Mouse (Mus musculus): ENCODE data around the gene Fgb. TPM values are rescaled to one million over a fixed set of nuclear protein-coding genes. Genes with fewer than 3 reads are reported as not detected.

The Fgb gene
- not detected for polyA plus RNA-seq (2014; fragmentation: Illumina TruSeq; extraction: RNeasy Lipid Tissue Mini Kit (QIAGEN cat#74804); ENCODE audit: low replicate concordance)

DNA sequence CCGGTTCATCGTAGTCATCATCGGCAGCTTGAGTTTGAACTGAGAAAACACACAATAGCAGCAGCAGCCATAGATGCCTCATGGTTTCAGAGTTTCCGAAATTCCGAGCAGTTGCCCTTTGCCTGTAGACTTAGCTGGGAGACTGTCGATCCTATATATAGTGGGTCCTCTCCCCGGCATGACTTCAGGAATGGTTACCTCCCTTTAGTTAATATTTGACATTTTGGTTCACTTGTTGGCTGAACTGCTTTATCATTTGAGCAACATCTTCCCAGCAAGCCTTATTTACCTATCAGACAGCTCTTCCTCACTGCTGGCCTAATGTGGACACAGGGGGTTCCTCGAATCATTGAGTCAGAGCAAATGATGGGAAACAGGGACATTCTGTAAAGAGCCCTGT lies at the start of gene Fgb:
Gene Fgb, minus strand, starts transcription at position 184 of the 400 bp plus-strand sequence.

DNA sequence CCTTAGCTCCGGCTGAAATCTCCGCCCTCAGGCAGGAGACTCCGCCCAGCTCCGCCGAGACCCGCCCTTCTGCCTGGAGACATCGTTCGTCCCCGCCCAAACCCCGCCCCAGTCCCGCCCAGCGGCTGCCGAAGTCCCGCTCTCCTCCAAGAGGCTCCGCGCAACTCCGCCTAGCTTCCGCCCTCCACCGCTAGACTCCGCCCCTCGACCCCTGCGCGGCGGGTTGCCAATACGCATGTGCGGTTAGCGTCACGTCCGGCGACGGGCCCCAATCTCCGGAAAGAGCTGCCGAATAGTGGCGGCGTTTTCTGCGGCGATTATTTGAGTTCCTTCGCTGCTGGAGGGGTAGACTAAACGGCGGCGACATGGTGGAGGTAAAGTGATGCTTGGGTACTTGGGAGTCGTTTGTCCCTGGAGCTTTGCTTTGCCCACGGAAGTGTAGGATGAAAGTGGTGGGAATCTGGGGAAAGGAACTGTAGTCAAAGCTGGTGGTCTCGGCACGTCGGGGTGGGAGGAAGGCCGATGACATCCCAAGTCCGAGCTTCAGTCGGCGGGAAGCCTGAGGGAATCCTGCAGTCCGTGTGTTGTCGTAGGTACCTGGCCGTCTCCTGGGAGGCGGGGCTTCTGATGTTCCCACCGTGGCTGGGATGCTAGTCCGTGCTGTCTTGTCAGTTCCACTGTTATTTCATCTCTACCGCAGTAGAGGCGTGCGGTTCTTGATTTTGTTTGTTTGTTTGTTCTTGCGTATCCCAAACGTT lies 5.8 kb upstream of the Fgb start, which contains the start of gene Plrg1:
Gene Plrg1, plus strand, starts transcription at position 242 of the 758 bp plus-strand sequence.

DNA sequence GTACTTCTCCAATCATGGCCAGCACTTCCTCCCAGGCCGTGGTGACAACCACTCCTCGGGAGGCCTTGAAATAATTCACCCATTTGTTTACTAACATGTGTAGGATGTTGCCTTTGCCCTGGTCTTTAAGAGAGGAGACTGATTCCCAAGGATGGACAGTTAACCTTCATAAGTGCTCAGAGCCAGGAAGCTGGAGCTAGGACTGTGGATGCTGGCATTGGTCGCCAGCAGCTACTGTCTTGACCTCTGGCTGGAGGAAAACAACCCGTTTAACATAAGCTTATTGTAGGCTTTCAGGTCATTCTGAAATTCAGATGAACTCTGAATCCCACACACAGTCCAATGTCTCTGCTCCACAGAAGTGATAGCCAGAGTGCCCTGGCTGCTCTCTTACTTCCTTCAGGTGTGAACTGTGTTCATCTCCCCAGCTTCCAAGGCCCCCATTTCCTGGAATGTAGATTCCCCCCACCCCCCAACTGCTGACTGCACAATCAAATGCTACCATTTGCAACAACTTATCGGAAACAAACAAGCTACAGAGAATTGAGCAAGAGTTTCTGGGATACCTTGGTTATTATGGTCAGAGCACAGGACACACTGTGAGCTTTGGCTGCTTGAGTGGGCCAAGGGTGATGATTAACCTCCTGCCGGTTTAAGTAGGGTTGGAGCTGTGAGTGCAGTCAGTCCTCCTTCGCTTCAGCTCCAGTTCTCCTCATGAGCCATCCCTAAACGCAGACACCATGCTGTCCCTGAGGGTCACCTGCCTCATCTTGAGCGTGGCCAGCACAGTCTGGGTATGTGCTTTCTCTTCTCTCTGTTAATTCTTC lies 24.0 kb downstream of the Fgb start, which contains the start of gene Fga:
Gene Fga, plus strand, starts transcription at position 602 of the 827 bp plus-strand sequence.

DNA sequence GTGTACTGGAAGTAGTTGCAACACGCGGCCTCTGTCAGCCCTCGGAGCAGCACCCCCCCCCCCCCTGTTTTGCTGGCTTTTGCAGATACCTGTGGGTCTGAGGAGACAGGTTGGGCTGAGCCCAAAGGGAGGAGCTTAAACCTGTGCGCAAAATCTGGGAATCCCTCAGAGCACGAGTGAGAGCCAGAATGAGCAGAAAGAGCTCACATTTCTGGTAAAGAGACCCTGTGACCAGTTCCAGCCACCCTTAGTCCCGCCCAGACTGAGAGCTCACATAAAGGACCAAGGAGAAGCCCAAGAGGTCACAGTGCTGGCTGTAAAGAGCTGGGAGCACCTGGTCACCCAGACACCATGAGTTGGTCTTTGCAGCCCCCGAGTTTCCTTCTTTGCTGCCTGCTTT lies 42.1 kb downstream of the Fgb start, which contains the start of gene Fgg:
Gene Fgg, plus strand, starts transcription at position 168 of the 400 bp plus-strand sequence.

Other genes starting within 250 kb of the Fgb start
- gene Rbm46, start 173.4 kb downstream of the Fgb start, polyA plus RNA-seq (2014; fragmentation: Illumina TruSeq; extraction: RNeasy Lipid Tissue Mini Kit (QIAGEN cat#74804); ENCODE audit: low replicate concordance) = 2.3 TPM
- gene Lrat, start 145.9 kb downstream of the Fgb start, polyA plus RNA-seq (2014; fragmentation: Illumina TruSeq; extraction: RNeasy Lipid Tissue Mini Kit (QIAGEN cat#74804); ENCODE audit: low replicate concordance) = 65.4 TPM
- 0.59 TPM for gene Fgg, start 42.1 kb downstream of the Fgb start, polyA plus RNA-seq (2014; fragmentation: Illumina TruSeq; extraction: RNeasy Lipid Tissue Mini Kit (QIAGEN cat#74804); ENCODE audit: low replicate concordance)
- gene Fga, start 23.8 kb downstream of the Fgb start, polyA plus RNA-seq (2014; fragmentation: Illumina TruSeq; extraction: RNeasy Lipid Tissue Mini Kit (QIAGEN cat#74804); ENCODE audit: low replicate concordance) = 0.33 TPM
- gene Plrg1, start 5.7 kb upstream of the Fgb start, polyA plus RNA-seq (2014; fragmentation: Illumina TruSeq; extraction: RNeasy Lipid Tissue Mini Kit (QIAGEN cat#74804); ENCODE audit: low replicate concordance) = 15.9 TPM
- gene Dchs2, start 78.1 kb upstream of the Fgb start, polyA plus RNA-seq (2014; fragmentation: Illumina TruSeq; extraction: RNeasy Lipid Tissue Mini Kit (QIAGEN cat#74804); ENCODE audit: low replicate concordance) = 0.07 TPM